8 mouse cellular contexts compared by ENCODE assay signal in the genomic region with DNA sequence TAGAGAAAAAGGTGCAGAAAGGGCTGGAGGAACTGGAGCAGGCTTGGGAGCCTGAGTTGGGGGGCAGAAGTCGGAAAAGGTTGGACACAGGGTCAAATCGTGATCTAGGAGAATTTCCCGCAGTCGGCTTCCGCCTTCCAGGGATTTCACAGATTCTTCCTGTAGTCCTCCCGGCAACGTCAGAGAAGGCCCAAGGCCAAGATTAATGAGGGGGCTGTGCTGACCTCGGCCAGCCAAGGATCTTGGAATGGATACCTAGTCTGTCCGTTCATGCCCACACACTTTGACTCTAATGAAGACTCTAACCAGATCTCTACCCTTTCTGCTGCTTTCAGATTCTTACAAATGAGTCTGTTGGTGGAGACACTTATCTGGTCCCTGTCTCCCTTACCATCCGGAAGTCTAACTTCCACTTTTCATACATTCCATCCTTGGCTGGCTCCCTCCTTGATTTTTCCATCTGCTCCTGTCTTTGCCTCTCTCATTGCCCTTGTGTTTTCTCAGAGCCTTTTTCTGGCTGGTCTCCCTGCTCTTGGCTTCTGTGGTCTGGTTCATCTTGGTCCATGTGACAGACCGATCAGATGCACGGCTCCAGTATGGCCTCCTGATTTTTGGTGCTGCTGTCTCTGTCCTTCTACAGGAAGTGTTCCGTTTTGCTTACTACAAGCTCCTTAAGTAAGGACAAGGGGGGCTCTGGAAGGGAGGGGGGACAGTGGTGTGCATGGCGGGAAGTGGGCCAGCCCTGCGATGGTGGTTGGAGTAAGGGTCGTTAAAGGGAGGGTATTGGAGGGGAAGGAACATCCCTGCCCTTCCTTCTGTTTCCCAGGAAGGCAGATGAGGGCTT. TPM values are rescaled to one million over a fixed set of nuclear protein-coding genes. Genes with fewer than 3 reads are reported as not detected.
DNase-seq lines count a peak whose midpoint lies in the region; ATAC-seq lines count a peak whose summit lies in the region.

No protein-coding gene starts in this region.

- peak overlapping the region; percentile 54 for H3K9ac ChIP-seq in forebrain, embryonic 15.5 days (replicated peaks)
- H3K9ac ChIP-seq in hindbrain, embryonic 14.5 days = peak overlapping the region; percentile 88
- H3K9ac ChIP-seq in limb, embryonic 13.5 days = peak overlapping the region; percentile 86
- H3K9ac ChIP-seq in midbrain, embryonic 15.5 days = peak overlapping the region; percentile 69

- no peaks in the 10 kb centered on the region for H3K27me3 ChIP-seq in forebrain, embryonic 15.5 days
- no peaks in the 10 kb centered on the region for H3K27me3 ChIP-seq in hindbrain, embryonic 14.5 days (ENCODE audit: control insufficient read depth, insufficient read depth, low read length)
- H3K27me3 ChIP-seq in limb, embryonic 13.5 days = no peaks in the 10 kb centered on the region
- no peaks in the 10 kb centered on the region for H3K27me3 ChIP-seq in midbrain, embryonic 15.5 days (replicated peaks)

- peak; percentile 36 to 50 for DNase-seq in spleen, postnatal 10 days (ENCODE audit: low spot score in 2 of 2)
- no peak for DNase-seq in spleen, postnatal 14 days (ENCODE audit: low spot score in 2 of 2)
- peak; percentile 49 to 59 for DNase-seq in cerebellum, adult 18-20 months
- DNase-seq in hindbrain, embryonic 14.5 days (ENCODE audit: low spot score) = no peak
- peak; percentile 34 to 65 for DNase-seq in urinary bladder, postnatal 36 days (ENCODE audit: low spot score in 2 of 2)

- no peaks in the 10 kb centered on the region for H3K9me3 ChIP-seq in forebrain, embryonic 15.5 days
- H3K9me3 ChIP-seq in hindbrain, embryonic 14.5 days (ENCODE audit: control insufficient read depth, low read length) = no peaks in the 10 kb centered on the region
- H3K9me3 ChIP-seq in limb, embryonic 13.5 days = no peaks in the 10 kb centered on the region
- no peaks in the 10 kb centered on the region for H3K9me3 ChIP-seq in midbrain, embryonic 15.5 days

- ATAC-seq in forebrain, embryonic 15.5 days (replicated peaks) = no peak
- no peak for ATAC-seq in hindbrain, embryonic 14.5 days (ENCODE audit: low FRiP score)
- no peak for ATAC-seq in limb, embryonic 13.5 days (ENCODE audit: low FRiP score, low read depth)
- ATAC-seq in midbrain, embryonic 15.5 days (replicated peaks) = no peak; the same call in 1 of the 2 replicates

- 12% methylated on average over 16 of the region's 16 CpGs for WGBS in forebrain, embryonic 15.5 days
- 16% methylated on average over 16 of the region's 16 CpGs for WGBS in hindbrain, embryonic 14.5 days
- WGBS in limb, embryonic 13.5 days = 6% methylated on average over 16 of the region's 16 CpGs
- 22% methylated on average over 16 of the region's 16 CpGs for WGBS in midbrain, embryonic 15.5 days

- peak overlapping the region; percentile 61 for H3K4me2 ChIP-seq in forebrain, embryonic 15.5 days (replicated peaks)
- H3K4me2 ChIP-seq in hindbrain, embryonic 14.5 days (replicated peaks) = peak overlapping the region; percentile 93
- H3K4me2 ChIP-seq in limb, embryonic 13.5 days (replicated peaks) = peak overlapping the region; percentile 90
- peak overlapping the region; percentile 67 for H3K4me2 ChIP-seq in midbrain, embryonic 15.5 days

- H3K36me3 ChIP-seq in forebrain, embryonic 15.5 days = peaks cover 6% of the 10 kb centered on the region; the same call in 1 of the 2 replicates
- peaks cover 5% of the 10 kb centered on the region; the same call in 1 of the 2 replicates for H3K36me3 ChIP-seq in hindbrain, embryonic 14.5 days (replicated peaks; ENCODE audit: control insufficient read depth, insufficient read depth)
- H3K36me3 ChIP-seq in limb, embryonic 13.5 days = peaks cover 16% of the 10 kb centered on the region; the same call in 1 of the 2 replicates
- H3K36me3 ChIP-seq in midbrain, embryonic 15.5 days (replicated peaks) = no peaks in the 10 kb centered on the region

- H3K4me3 ChIP-seq in forebrain, embryonic 15.5 days = peak overlapping the region; percentile 54
- H3K4me3 ChIP-seq in hindbrain, embryonic 14.5 days (replicated peaks; ENCODE audit: low read length) = peak overlapping the region; percentile 73
- H3K4me3 ChIP-seq in limb, embryonic 13.5 days = peak overlapping the region; percentile 76
- H3K4me3 ChIP-seq in midbrain, embryonic 15.5 days = peak overlapping the region; percentile 61

- H3K4me1 ChIP-seq in forebrain, embryonic 15.5 days = peaks cover 18% of the 10 kb centered on the region
- H3K4me1 ChIP-seq in hindbrain, embryonic 14.5 days (replicated peaks; ENCODE audit: control insufficient read depth, insufficient read depth, low read length) = peaks cover 8% of the 10 kb centered on the region; the same call in 1 of the 2 replicates
- peaks cover 40% of the 10 kb centered on the region for H3K4me1 ChIP-seq in limb, embryonic 13.5 days
- H3K4me1 ChIP-seq in midbrain, embryonic 15.5 days = peaks cover 21% of the 10 kb centered on the region

- H3K27ac ChIP-seq in forebrain, embryonic 15.5 days (replicated peaks) = peak overlapping the region; percentile 57
- peak overlapping the region; percentile 71; the same call in 1 of the 2 replicates for H3K27ac ChIP-seq in hindbrain, embryonic 14.5 days
- peak overlapping the region; percentile 39; the same call in 1 of the 2 replicates for H3K27ac ChIP-seq in limb, embryonic 13.5 days
- peak overlapping the region; percentile 79 for H3K27ac ChIP-seq in midbrain, embryonic 15.5 days

RNA-seq across cellular contexts. Expression of gene Aph1a, which starts 0.8 kb away (rescaled TPM):
- polyA plus RNA-seq in forebrain, embryonic 15.5 days (2015; fragmentation: Nextera tagmentation; extraction: Ambion mirVana) = 31.3 and 39.8 TPM in 2 replicates
- 34.9 and 38.6 TPM in 2 replicates for polyA plus RNA-seq in hindbrain, embryonic 14.5 days (2014; fragmentation: Nextera tagmentation; extraction: Ambion mirVana)
- polyA plus RNA-seq in limb, embryonic 13.5 days (2015; fragmentation: Nextera tagmentation; extraction: Ambion mirVana) = 30.2 and 30.9 TPM in 2 replicates
- polyA plus RNA-seq in midbrain, embryonic 15.5 days (2015; fragmentation: Nextera tagmentation; extraction: Ambion mirVana) = 34.3 and 36.1 TPM in 2 replicates

RNA-seq across cellular contexts. Expression of gene BC028528, which starts 2.7 kb away (rescaled TPM):
- 12.7 and 14.7 TPM in 2 replicates for polyA plus RNA-seq in forebrain, embryonic 15.5 days (2015; fragmentation: Nextera tagmentation; extraction: Ambion mirVana)
- 16.1 and 26.2 TPM in 2 replicates for polyA plus RNA-seq in hindbrain, embryonic 14.5 days (2014; fragmentation: Nextera tagmentation; extraction: Ambion mirVana)
- 14.5 and 16.1 TPM in 2 replicates for polyA plus RNA-seq in limb, embryonic 13.5 days (2015; fragmentation: Nextera tagmentation; extraction: Ambion mirVana)
- 18.8 and 22.2 TPM in 2 replicates for polyA plus RNA-seq in midbrain, embryonic 15.5 days (2015; fragmentation: Nextera tagmentation; extraction: Ambion mirVana)

RNA-seq across cellular contexts. Expression of gene Car14, which starts 10.0 kb away (rescaled TPM):
- polyA plus RNA-seq in forebrain, embryonic 15.5 days (2015; fragmentation: Nextera tagmentation; extraction: Ambion mirVana) = 10.5 and 14.0 TPM in 2 replicates
- 12.1 and 13.0 TPM in 2 replicates for polyA plus RNA-seq in hindbrain, embryonic 14.5 days (2014; fragmentation: Nextera tagmentation; extraction: Ambion mirVana)
- polyA plus RNA-seq in limb, embryonic 13.5 days (2015; fragmentation: Nextera tagmentation; extraction: Ambion mirVana) = 36.8 and 37.0 TPM in 2 replicates
- 10.6 and 11.1 TPM in 2 replicates for polyA plus RNA-seq in midbrain, embryonic 15.5 days (2015; fragmentation: Nextera tagmentation; extraction: Ambion mirVana)

RNA-seq across cellular contexts. Expression of gene Ciart, which starts 12.5 kb away (rescaled TPM):
- 4.3 TPM in 2 replicates for polyA plus RNA-seq in forebrain, embryonic 15.5 days (2015; fragmentation: Nextera tagmentation; extraction: Ambion mirVana)
- polyA plus RNA-seq in hindbrain, embryonic 14.5 days (2014; fragmentation: Nextera tagmentation; extraction: Ambion mirVana) = 2.4 and 2.7 TPM in 2 replicates
- polyA plus RNA-seq in limb, embryonic 13.5 days (2015; fragmentation: Nextera tagmentation; extraction: Ambion mirVana) = 9.7 and 10.2 TPM in 2 replicates
- 5.0 and 5.3 TPM in 2 replicates for polyA plus RNA-seq in midbrain, embryonic 15.5 days (2015; fragmentation: Nextera tagmentation; extraction: Ambion mirVana)

RNA-seq across cellular contexts. Expression of gene Mrps21, which starts 23.2 kb away (rescaled TPM):
- polyA plus RNA-seq in forebrain, embryonic 15.5 days (2015; fragmentation: Nextera tagmentation; extraction: Ambion mirVana) = 294 and 306 TPM in 2 replicates
- polyA plus RNA-seq in hindbrain, embryonic 14.5 days (2014; fragmentation: Nextera tagmentation; extraction: Ambion mirVana) = 254 and 293 TPM in 2 replicates
- polyA plus RNA-seq in limb, embryonic 13.5 days (2015; fragmentation: Nextera tagmentation; extraction: Ambion mirVana) = 311 and 318 TPM in 2 replicates
- polyA plus RNA-seq in midbrain, embryonic 15.5 days (2015; fragmentation: Nextera tagmentation; extraction: Ambion mirVana) = 252 and 260 TPM in 2 replicates

Comparison
In these comparisons a context has a peak if more than half of its experiments do, and no peak if none do; other contexts are left out.
1. DNase-seq: peak in spleen, postnatal 10 days (2 of 2), cerebellum, adult 18-20 months (2 of 2) and urinary bladder, postnatal 36 days (2 of 2); none in spleen, postnatal 14 days (0 of 2) and hindbrain, embryonic 14.5 days (single experiment).
2. Peak in every context shown above with its lines, with median percentiles within 50 percentile points of each other: H3K27ac ChIP-seq, H3K4me2 ChIP-seq, H3K4me3 ChIP-seq and H3K9ac ChIP-seq.